Comparison of ENCODE assay signal across 13 mouse cellular contexts in genomic region chr11:68451747-68452405, GRCm38 (mm10). TPM values are rescaled to one million over a fixed set of nuclear protein-coding genes. Genes with fewer than 3 reads are reported as not detected.
"Had no signal": no experiment of that assay in that cellular context is flagged by ENCODE, and none has a peak within 500 bp of the region (broad histone marks: within the 10 kb centered on the region; RNA-seq: fewer than 3 reads in every experiment).

No protein-coding gene starts in this region.

- H3K27ac ChIP-seq: left cerebral cortex, adult 2 months; limb, embryonic 12.5 days; liver, embryonic 13.5 days; lung, embryonic 15.5 days; midbrain, embryonic 13.5 days; neural tube, embryonic 12.5 days; stomach, embryonic 15.5 days had no signal

- H3K4me3 ChIP-seq: left cerebral cortex, adult 2 months; limb, embryonic 12.5 days; liver, embryonic 13.5 days; lung, embryonic 15.5 days; midbrain, embryonic 13.5 days; neural tube, embryonic 12.5 days; stomach, embryonic 15.5 days had no signal

- DNase-seq: kidney, adult 18-20 months; liver, embryonic 13.5 days; liver, postnatal 0 days; lung, postnatal 14 days; right cerebral cortex, adult 18-20 months; right cerebral cortex, postnatal 25 days had no signal

- H3K4me1 ChIP-seq: stomach, embryonic 15.5 days had no signal

- ATAC-seq: liver, postnatal 0 days; midbrain, embryonic 13.5 days had no signal

RNA-seq across cellular contexts. Expression of gene Ntn1, which starts 51.3 kb away (rescaled TPM):
- total RNA-seq: neutrophil, adult 5-6 weeks had no signal
